Mouse (Mus musculus) forebrain, embryonic 12.5 days (tissue): ENCODE measurements around the gene Olfr220. TPM values are rescaled to one million over a fixed set of nuclear protein-coding genes. Genes with fewer than 3 reads are reported as not detected.

Source experiments
- polyA plus RNA-seq: library from polyadenylated mRNA; unstranded; fragments of >200 nt; fragmentation: Nextera tagmentation; extraction: Ambion mirVana; gene quantifications from 2 replicates; pipeline ENCODE4 v1.2.1, GENCODE M21; 2016

Olfr220 gene
- polyA plus RNA-seq, 1 experiment from 2014 or later, result not detected

Other genes starting within 250 kb of the Olfr220 start
- not detected in 2 replicates for gene Olfr419, start 190.0 kb upstream of the Olfr220 start, polyA plus RNA-seq
- not detected in 2 replicates for gene Mptx1, start 111.6 kb upstream of the Olfr220 start, polyA plus RNA-seq
- not detected in 2 replicates for gene Olfr417, start 77.0 kb upstream of the Olfr220 start, polyA plus RNA-seq
- not detected in 2 replicates for gene Olfr248, start 51.0 kb upstream of the Olfr220 start, polyA plus RNA-seq
- gene Olfr414, start 18.0 kb upstream of the Olfr220 start, polyA plus RNA-seq, result not detected in 2 replicates
- gene Fmn2, start 59.7 kb downstream of the Olfr220 start, polyA plus RNA-seq, result 7.1 and 8.6 TPM in 2 replicates